Mouse (Mus musculus): ENCODE measurements around the gene Kcnab3. TPM values are rescaled to one million over a fixed set of nuclear protein-coding genes. Genes with fewer than 3 reads are reported as not detected.

Kcnab3 gene
- polyA plus RNA-seq, 1 experiment = 3.2 TPM

DNA sequence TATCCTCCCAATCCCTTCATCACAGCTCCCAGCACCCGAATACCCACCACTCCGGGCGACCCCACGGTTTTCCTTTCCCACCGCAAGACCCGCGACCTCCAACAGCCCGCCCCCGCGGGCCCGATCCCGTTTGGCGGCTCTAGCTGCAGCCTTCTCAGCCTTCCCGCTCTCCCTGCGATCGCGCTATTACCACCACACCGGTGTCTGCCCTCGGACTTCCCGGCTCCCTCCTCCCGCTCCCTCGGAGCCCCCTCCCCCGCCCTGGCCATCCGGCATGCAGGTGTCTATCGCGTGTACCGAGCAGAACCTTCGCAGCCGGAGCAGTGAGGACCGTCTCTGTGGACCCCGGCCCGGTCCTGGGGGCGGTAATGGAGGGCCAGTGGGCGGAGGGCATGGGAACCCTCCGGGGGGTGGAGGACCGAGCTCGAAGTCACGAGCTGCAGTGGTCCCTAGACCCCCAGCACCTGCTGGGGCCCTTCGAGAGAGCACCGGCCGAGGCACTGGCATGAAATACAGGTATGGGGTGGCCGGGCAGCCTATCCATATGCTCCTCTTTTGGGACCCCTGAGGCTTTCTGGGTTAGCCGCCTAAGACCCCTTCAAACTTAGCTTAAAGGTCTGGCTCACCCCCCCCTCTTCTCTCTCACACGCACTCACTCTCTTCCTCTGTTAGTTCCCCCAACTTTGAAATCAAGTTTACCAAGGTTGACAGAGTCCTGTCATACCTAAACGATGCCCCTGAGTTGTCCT, 524 bp downstream of the Kcnab3 start:
- Histone ChIP-seq H3K79me3 (ENCODE audit: low read depth) (no peaks in the 10 kb centered on the region), H3K79me2 (ENCODE audit: control insufficient read depth, insufficient read depth) (peaks cover 31% of the 10 kb centered on the region), H3K36me3 (ENCODE audit: control insufficient read depth, insufficient read depth) (no peaks in the 10 kb centered on the region), H3ac (ENCODE audit: control insufficient read depth, insufficient read length, low read depth) (peak overlapping the region; percentile 39), H3K27me3 (ENCODE audit: control insufficient read depth, insufficient read depth, insufficient read length) (no peaks in the 10 kb centered on the region), H3K4me3 (ENCODE audit: insufficient read depth, poor library complexity, severe bottlenecking) (peak overlapping the region; percentile 16)
- TF ChIP-seq MAX (IDR thresholded peaks at IDR 0.05) (no peak), CTCF (IDR thresholded peaks at IDR 0.05; ENCODE audit: control insufficient read depth, insufficient read depth, insufficient read length) (no peak), MYOD1 (IDR thresholded peaks at IDR 0.05; ENCODE audit: control insufficient read depth, insufficient read length, low read depth) (no peak), MYOG (IDR thresholded peaks at IDR 0.05; ENCODE audit: control insufficient read depth, extremely low read depth, insufficient read length) (no peak), FOSL1 (IDR thresholded peaks at IDR 0.05; ENCODE audit: insufficient read depth, low read length, poor library complexity, severe bottlenecking) (no peak), USF1 (IDR thresholded peaks at IDR 0.05; ENCODE audit: low read depth) (no peak), CEBPB (IDR thresholded peaks at IDR 0.05; ENCODE audit: low read depth) (no peak)

DNA sequence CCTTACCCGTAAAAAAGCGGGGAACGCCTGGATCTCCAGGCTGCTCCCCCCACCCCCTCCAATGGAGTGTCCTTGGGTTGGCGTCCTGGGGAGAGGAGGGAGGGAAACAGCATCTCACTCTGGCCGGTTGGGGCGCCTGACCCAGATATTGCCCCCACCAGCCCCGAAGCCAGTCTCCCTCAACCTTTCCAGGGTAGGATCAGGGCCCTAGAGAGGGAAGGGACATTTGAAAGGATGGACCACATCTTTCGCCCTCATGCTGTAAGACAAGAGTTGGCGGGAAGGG, 1.0 kb downstream of the Kcnab3 start:
- Histone ChIP-seq H3K79me2 (ENCODE audit: control insufficient read depth, insufficient read depth) (peaks cover 26% of the 10 kb centered on the region), H3K27me3 (ENCODE audit: control insufficient read depth, insufficient read depth, insufficient read length) (no peaks in the 10 kb centered on the region), H3ac (ENCODE audit: control insufficient read depth, insufficient read length, low read depth) (no peak overlapping the region), H3K36me3 (ENCODE audit: control insufficient read depth, insufficient read depth) (no peaks in the 10 kb centered on the region), H3K79me3 (ENCODE audit: low read depth) (no peaks in the 10 kb centered on the region), H3K4me3 (ENCODE audit: insufficient read depth, poor library complexity, severe bottlenecking) (no peak overlapping the region)
- no peak for TF ChIP-seq MAX (IDR thresholded peaks at IDR 0.05)

DNA sequence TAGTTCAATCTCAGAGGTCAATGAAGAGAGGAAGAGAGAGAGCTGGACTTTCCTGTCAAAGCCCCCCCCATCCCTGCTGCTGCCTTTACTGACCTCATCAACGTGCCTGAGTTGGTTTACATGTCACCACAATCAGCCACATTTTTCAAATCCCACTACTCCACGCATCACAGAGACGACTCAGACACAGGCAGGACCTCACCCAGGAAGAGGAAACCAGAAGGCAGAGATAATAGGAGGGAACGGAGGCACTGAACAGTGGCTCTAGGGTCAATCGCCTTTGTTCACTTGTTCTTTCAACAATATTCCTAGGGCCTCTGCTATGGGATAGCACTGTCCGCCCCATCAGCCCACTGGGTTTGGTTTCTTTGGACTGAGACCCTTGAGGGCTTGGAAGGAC, 1.6 kb downstream of the Kcnab3 start:
- H3K79me2 ChIP-seq (ENCODE audit: control insufficient read depth, insufficient read depth) = peaks cover 20% of the 10 kb centered on the region
- no peaks in the 10 kb centered on the region for H3K27me3 ChIP-seq (ENCODE audit: control insufficient read depth, insufficient read depth, insufficient read length)
- H3K79me3 ChIP-seq (ENCODE audit: low read depth) = no peaks in the 10 kb centered on the region
- H3K4me3 ChIP-seq (ENCODE audit: insufficient read depth, poor library complexity, severe bottlenecking) = no peak overlapping the region
- no peak for TF ChIP-seq FOSL1 (IDR thresholded peaks at IDR 0.05; ENCODE audit: insufficient read depth, low read length, poor library complexity, severe bottlenecking)
- TF ChIP-seq MAX (IDR thresholded peaks at IDR 0.05) = no peak
- TF ChIP-seq USF1 (IDR thresholded peaks at IDR 0.05; ENCODE audit: low read depth) = no peak
- TF ChIP-seq CTCF (IDR thresholded peaks at IDR 0.05; ENCODE audit: control insufficient read depth, insufficient read depth, insufficient read length) = no peak
- no peak for TF ChIP-seq MYOD1 (IDR thresholded peaks at IDR 0.05; ENCODE audit: control insufficient read depth, insufficient read length, low read depth)
- TF ChIP-seq CEBPB (IDR thresholded peaks at IDR 0.05; ENCODE audit: low read depth) = no peak
- H3K36me3 ChIP-seq (ENCODE audit: control insufficient read depth, insufficient read depth) = no peaks in the 10 kb centered on the region
- no peak overlapping the region for H3ac ChIP-seq (ENCODE audit: control insufficient read depth, insufficient read length, low read depth)

DNA sequence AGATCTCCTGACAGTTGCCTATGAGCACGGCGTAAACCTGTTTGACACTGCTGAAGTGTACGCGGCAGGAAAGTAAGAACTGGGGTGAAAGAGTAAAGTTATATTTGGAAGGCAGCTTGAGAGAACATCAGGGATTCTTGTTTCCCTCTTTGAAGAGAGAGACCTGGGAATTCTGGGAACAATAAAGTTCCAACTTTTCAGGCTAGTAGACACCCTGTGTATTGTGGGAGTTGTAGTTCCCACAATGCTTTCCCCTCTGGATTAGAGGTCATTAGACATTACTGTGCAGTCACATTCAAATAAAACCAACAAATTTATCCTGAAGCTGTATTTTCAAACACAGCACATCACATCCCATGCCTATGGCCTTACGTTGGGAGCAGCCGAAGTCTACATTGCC, 2.5 kb downstream of the Kcnab3 start:
- Histone ChIP-seq H3K4me3 (ENCODE audit: insufficient read depth, poor library complexity, severe bottlenecking) (no peak overlapping the region), H3K36me3 (ENCODE audit: control insufficient read depth, insufficient read depth) (no peaks in the 10 kb centered on the region), H3K27me3 (ENCODE audit: control insufficient read depth, insufficient read depth, insufficient read length) (no peaks in the 10 kb centered on the region), H3ac (ENCODE audit: control insufficient read depth, insufficient read length, low read depth) (no peak overlapping the region), H3K79me3 (ENCODE audit: low read depth) (no peaks in the 10 kb centered on the region), H3K79me2 (ENCODE audit: control insufficient read depth, insufficient read depth) (peaks cover 12% of the 10 kb centered on the region)
- TF ChIP-seq USF1 (IDR thresholded peaks at IDR 0.05; ENCODE audit: low read depth) (no peak), MAX (IDR thresholded peaks at IDR 0.05) (no peak)

DNA sequence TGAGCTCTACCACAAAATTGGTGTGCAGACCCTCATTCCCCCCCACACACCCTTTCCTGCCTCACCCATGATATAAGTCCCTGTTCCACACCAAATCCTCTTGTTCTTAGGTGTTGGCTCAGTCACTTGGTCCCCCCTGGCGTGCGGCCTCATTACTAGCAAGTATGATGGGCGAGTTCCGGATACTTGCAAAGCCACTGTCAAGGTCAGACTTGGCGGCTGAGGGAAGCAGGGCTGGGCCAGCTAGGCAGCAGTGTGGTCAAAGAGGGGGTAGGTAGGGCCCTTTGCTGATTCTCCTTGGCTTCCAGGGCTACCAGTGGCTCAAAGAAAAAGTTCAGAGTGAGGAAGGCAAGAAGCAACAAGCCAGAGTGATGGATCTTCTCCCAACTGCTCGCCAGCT, 5.1 kb downstream of the Kcnab3 start:
- TF ChIP-seq MAX (IDR thresholded peaks at IDR 0.05) (no peak), FOSL1 (IDR thresholded peaks at IDR 0.05; ENCODE audit: insufficient read depth, low read length, poor library complexity, severe bottlenecking) (no peak), MYOD1 (IDR thresholded peaks at IDR 0.05; ENCODE audit: control insufficient read depth, insufficient read length, low read depth) (no peak), MYOG (IDR thresholded peaks at IDR 0.05; ENCODE audit: control insufficient read depth, extremely low read depth, insufficient read length) (no peak), CEBPB (IDR thresholded peaks at IDR 0.05; ENCODE audit: low read depth) (no peak), CTCF (IDR thresholded peaks at IDR 0.05; ENCODE audit: control insufficient read depth, insufficient read depth, insufficient read length) (no peak), USF1 (IDR thresholded peaks at IDR 0.05; ENCODE audit: low read depth) (no peak)
- Histone ChIP-seq H3K27me3 (ENCODE audit: control insufficient read depth, insufficient read depth, insufficient read length) (no peaks in the 10 kb centered on the region), H3K36me3 (ENCODE audit: control insufficient read depth, insufficient read depth) (no peaks in the 10 kb centered on the region), H3K4me3 (ENCODE audit: insufficient read depth, poor library complexity, severe bottlenecking) (no peak overlapping the region), H3K79me3 (ENCODE audit: low read depth) (no peaks in the 10 kb centered on the region), H3ac (ENCODE audit: control insufficient read depth, insufficient read length, low read depth) (no peak overlapping the region), H3K79me2 (ENCODE audit: control insufficient read depth, insufficient read depth) (no peaks in the 10 kb centered on the region)

DNA sequence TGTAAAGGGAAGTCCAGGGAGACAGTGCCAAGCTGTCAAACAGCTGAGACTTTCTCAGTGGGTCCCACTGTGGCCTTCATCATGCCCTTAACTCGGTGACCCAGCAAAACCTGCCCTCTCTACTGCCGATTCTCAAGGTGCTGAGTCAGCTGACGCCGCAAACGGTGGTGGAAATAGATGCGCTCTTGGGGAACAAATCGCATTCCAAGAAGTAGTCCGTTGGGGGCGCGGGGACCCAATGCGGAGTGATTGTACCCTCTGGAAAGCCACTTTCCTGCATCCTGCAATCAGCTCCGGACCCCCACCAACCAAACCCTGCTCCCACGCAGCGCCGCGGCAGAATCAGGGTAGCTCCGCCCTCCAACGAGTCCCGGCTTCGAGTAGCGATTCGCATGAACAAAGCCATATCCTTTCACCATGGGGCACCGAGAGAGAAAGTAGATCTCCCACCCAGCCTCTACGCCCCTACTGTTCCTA, 5.9 kb downstream of the Kcnab3 start:
- Histone ChIP-seq H3K79me2 (ENCODE audit: control insufficient read depth, insufficient read depth) (no peaks in the 10 kb centered on the region), H3K4me3 (ENCODE audit: insufficient read depth, poor library complexity, severe bottlenecking) (no peak overlapping the region), H3K27me3 (ENCODE audit: control insufficient read depth, insufficient read depth, insufficient read length) (no peaks in the 10 kb centered on the region), H3K36me3 (ENCODE audit: control insufficient read depth, insufficient read depth) (no peaks in the 10 kb centered on the region), H3K79me3 (ENCODE audit: low read depth) (no peaks in the 10 kb centered on the region), H3ac (ENCODE audit: control insufficient read depth, insufficient read length, low read depth) (no peak overlapping the region)
- no peak for TF ChIP-seq MAX (IDR thresholded peaks at IDR 0.05)
- TF ChIP-seq MYOG (IDR thresholded peaks at IDR 0.05; ENCODE audit: control insufficient read depth, extremely low read depth, insufficient read length) = no peak
- no peak for TF ChIP-seq CTCF (IDR thresholded peaks at IDR 0.05; ENCODE audit: control insufficient read depth, insufficient read depth, insufficient read length)
- no peak for TF ChIP-seq MYOD1 (IDR thresholded peaks at IDR 0.05; ENCODE audit: control insufficient read depth, insufficient read length, low read depth)
- TF ChIP-seq FOSL1 (IDR thresholded peaks at IDR 0.05; ENCODE audit: insufficient read depth, low read length, poor library complexity, severe bottlenecking) = no peak
- TF ChIP-seq USF1 (IDR thresholded peaks at IDR 0.05; ENCODE audit: low read depth) = no peak
- TF ChIP-seq CEBPB (IDR thresholded peaks at IDR 0.05; ENCODE audit: low read depth) = no peak
